Mouse (Mus musculus): Measurements from ENCODE around the gene Lrrc25. TPM values are rescaled to one million over a fixed set of nuclear protein-coding genes. Genes with fewer than 3 reads are reported as not detected.

Gene Lrrc25
- total and polyA plus RNA-seq, 2 experiments from 2014 or later: 0.74 to 2.2 TPM

- Histone ChIP-seq H3K36me3 (ENCODE audit: insufficient read depth, low read length) (peaks cover 28% of the 10 kb centered on the region), H3K27ac (ENCODE audit: low read depth, low read length) (no peak overlapping the region), H3K9ac (replicated peaks; ENCODE audit: low read length, poor library complexity, severe bottlenecking) (no peak overlapping the region), H3K4me1 (ENCODE audit: insufficient read depth, low read length) (no peaks in the 10 kb centered on the region), H3K9me3 (ENCODE audit: low read length) (no peaks in the 10 kb centered on the region), H3K4me3 (ENCODE audit: low read depth, low read length) (no peak overlapping the region), H3K4me2 (ENCODE audit: low read depth, low read length, poor library complexity, severe bottlenecking) (no peak overlapping the region), H3K27me3 (ENCODE audit: insufficient read depth, low read length) (no peaks in the 10 kb centered on the region)
- 92% methylated on average over 17 of the region's 17 CpGs for WGBS
- no peak for TF ChIP-seq CTCF (IDR thresholded peaks at IDR 0.05)
- ATAC-seq (ENCODE audit: low FRiP score): no peak
- no peak for DNase-seq (ENCODE audit: low spot score)
These were observed 34.4 kb downstream of the Lrrc25 start for GRCm38 (mm10) chr8:70650351-70650750.

GRCm38 (mm10) chr8:70653226-70653625 is 37.3 kb downstream of the Lrrc25 start:
- Histone ChIP-seq H3K4me2 (ENCODE audit: low read depth, low read length, poor library complexity, severe bottlenecking) (no peak overlapping the region), H3K4me1 (ENCODE audit: insufficient read depth, low read length) (no peaks in the 10 kb centered on the region), H3K36me3 (ENCODE audit: insufficient read depth, low read length) (peaks cover 33% of the 10 kb centered on the region), H3K27ac (ENCODE audit: low read depth, low read length) (no peak overlapping the region), H3K9ac (replicated peaks; ENCODE audit: low read length, poor library complexity, severe bottlenecking) (no peak overlapping the region), H3K4me3 (ENCODE audit: low read depth, low read length) (no peak overlapping the region), H3K27me3 (ENCODE audit: insufficient read depth, low read length) (no peaks in the 10 kb centered on the region), H3K9me3 (ENCODE audit: low read length) (no peaks in the 10 kb centered on the region)
- ATAC-seq (ENCODE audit: low FRiP score): no peak
- DNase-seq (ENCODE audit: low spot score): no peak
- peak; percentile 71 for TF ChIP-seq CTCF (IDR thresholded peaks at IDR 0.05)
- 43% methylated on average over 2 of the region's 2 CpGs for WGBS

- ATAC-seq (ENCODE audit: low FRiP score): no peak
These were observed 38.2 kb downstream of the Lrrc25 start for GRCm38 (mm10) chr8:70654121-70654520.

GRCm38 (mm10) chr8:70655469-70655868 is 39.5 kb downstream of the Lrrc25 start:
- H3K4me2 ChIP-seq (ENCODE audit: low read depth, low read length, poor library complexity, severe bottlenecking): no peak overlapping the region
- H3K4me1 ChIP-seq (ENCODE audit: insufficient read depth, low read length): peaks cover 4% of the 10 kb centered on the region; the same call in 1 of the 2 replicates
- DNase-seq (ENCODE audit: low spot score) (no peak), ATAC-seq (ENCODE audit: low FRiP score) (no peak)
- WGBS: 31% methylated on average over 2 of the region's 2 CpGs
- H3K4me3 ChIP-seq (ENCODE audit: low read depth, low read length): no peak overlapping the region
- TF ChIP-seq CTCF (IDR thresholded peaks at IDR 0.05): no peak
- no peaks in the 10 kb centered on the region for H3K27me3 ChIP-seq (ENCODE audit: insufficient read depth, low read length)
- peaks cover 26% of the 10 kb centered on the region for H3K36me3 ChIP-seq (ENCODE audit: insufficient read depth, low read length)
- no peaks in the 10 kb centered on the region for H3K9me3 ChIP-seq (ENCODE audit: low read length)
- 0 out of 2 replicates have a peak overlapping the region, but pooled peaks have one; percentile 39 for H3K27ac ChIP-seq (ENCODE audit: low read depth, low read length)
- H3K9ac ChIP-seq (replicated peaks; ENCODE audit: low read length, poor library complexity, severe bottlenecking): no peak overlapping the region

More at GRCm38 (mm10) chr8:70654121-70654520, 38.2 kb downstream of the Lrrc25 start:
- peaks cover 33% of the 10 kb centered on the region for H3K36me3 ChIP-seq (ENCODE audit: insufficient read depth, low read length)
- H3K9me3 ChIP-seq (ENCODE audit: low read length): no peaks in the 10 kb centered on the region
- 75% methylated on average over 1 of the region's 1 CpGs for WGBS
- no peak overlapping the region for H3K27ac ChIP-seq (ENCODE audit: low read depth, low read length)
- H3K9ac ChIP-seq (replicated peaks; ENCODE audit: low read length, poor library complexity, severe bottlenecking): no peak overlapping the region
- no peak overlapping the region for H3K4me3 ChIP-seq (ENCODE audit: low read depth, low read length)
- no peak for DNase-seq (ENCODE audit: low spot score)
- H3K27me3 ChIP-seq (ENCODE audit: insufficient read depth, low read length): no peaks in the 10 kb centered on the region
- TF ChIP-seq CTCF (IDR thresholded peaks at IDR 0.05): no peak
- no peak overlapping the region for H3K4me2 ChIP-seq (ENCODE audit: low read depth, low read length, poor library complexity, severe bottlenecking)
- peaks cover 4% of the 10 kb centered on the region; the same call in 1 of the 2 replicates for H3K4me1 ChIP-seq (ENCODE audit: insufficient read depth, low read length)

GRCm38 (mm10) chr8:70656193-70656790 is 40.3 kb downstream of the Lrrc25 start:
- Histone ChIP-seq H3K4me1 (ENCODE audit: insufficient read depth, low read length) (peaks cover 4% of the 10 kb centered on the region; the same call in 1 of the 2 replicates), H3K9ac (replicated peaks; ENCODE audit: low read length, poor library complexity, severe bottlenecking) (no peak overlapping the region), H3K9me3 (ENCODE audit: low read length) (no peaks in the 10 kb centered on the region), H3K36me3 (ENCODE audit: insufficient read depth, low read length) (peaks cover 18% of the 10 kb centered on the region; the same call in 1 of the 2 replicates), H3K4me3 (ENCODE audit: low read depth, low read length) (no peak overlapping the region), H3K27me3 (ENCODE audit: insufficient read depth, low read length) (no peaks in the 10 kb centered on the region), H3K27ac (ENCODE audit: low read depth, low read length) (peak overlapping the region; percentile 39; the same call in 1 of the 2 replicates), H3K4me2 (ENCODE audit: low read depth, low read length, poor library complexity, severe bottlenecking) (no peak overlapping the region)
- DNase-seq (ENCODE audit: low spot score): peak; percentile 62
- no peak for ATAC-seq (ENCODE audit: low FRiP score)
- no peak for TF ChIP-seq CTCF (IDR thresholded peaks at IDR 0.05)
- 23% methylated on average over 13 of the region's 13 CpGs for WGBS

GRCm38 (mm10) chr8:70657214-70657613 is 41.3 kb downstream of the Lrrc25 start:
- Histone ChIP-seq H3K36me3 (ENCODE audit: insufficient read depth, low read length) (peaks cover 13% of the 10 kb centered on the region; the same call in 1 of the 2 replicates), H3K27ac (ENCODE audit: low read depth, low read length) (no peak overlapping the region), H3K9me3 (ENCODE audit: low read length) (no peaks in the 10 kb centered on the region), H3K4me2 (ENCODE audit: low read depth, low read length, poor library complexity, severe bottlenecking) (no peak overlapping the region), H3K4me1 (ENCODE audit: insufficient read depth, low read length) (peaks cover 4% of the 10 kb centered on the region; the same call in 1 of the 2 replicates), H3K27me3 (ENCODE audit: insufficient read depth, low read length) (no peaks in the 10 kb centered on the region), H3K4me3 (ENCODE audit: low read depth, low read length) (no peak overlapping the region), H3K9ac (replicated peaks; ENCODE audit: low read length, poor library complexity, severe bottlenecking) (no peak overlapping the region)
- ATAC-seq (ENCODE audit: low FRiP score): no peak
- 92% methylated on average over 3 of the region's 3 CpGs for whole genome bisulfite sequencing
- no peak for TF ChIP-seq CTCF (IDR thresholded peaks at IDR 0.05)
- no peak for DNase-seq (ENCODE audit: low spot score)
